Mouse (Mus musculus) testis, adult 2 months (tissue): ENCODE measurements at regions not wholly inside any gene's neighbourhood (a gene's known extent, or its start where the extent isn't known, plus 50 kb on each side); places are given as distances from the start of the nearest gene placed in this dataset.

Source experiments
- CTCF ChIP-seq: fragments of 200-500 bp; IDR thresholded peaks from 2 replicates; pipeline ENCODE4 v1.5.1; 2012; ENCODE audit warnings: low read depth, mild to moderate bottlenecking, inconsistent platforms, low read length, moderate library complexity; ENCODE audit not compliant: control insufficient read depth, insufficient read depth, insufficient replicate concordance
- POLR2A ChIP-seq: fragments of 200-500 bp; IDR thresholded peaks from 2 replicates; pipeline ENCODE4 v1.6.1; 2012; ENCODE audit warnings: low read depth, mild to moderate bottlenecking, inconsistent platforms, low read length, moderate library complexity; ENCODE audit not compliant: control insufficient read depth

- no peak for TF ChIP-seq POLR2A
- no peak for TF ChIP-seq CTCF
Observed at GRCm38 (mm10) chr6:143440237-143440950, 273.4 kb downstream of the Etnk1 start.
